In the genomic region with DNA sequence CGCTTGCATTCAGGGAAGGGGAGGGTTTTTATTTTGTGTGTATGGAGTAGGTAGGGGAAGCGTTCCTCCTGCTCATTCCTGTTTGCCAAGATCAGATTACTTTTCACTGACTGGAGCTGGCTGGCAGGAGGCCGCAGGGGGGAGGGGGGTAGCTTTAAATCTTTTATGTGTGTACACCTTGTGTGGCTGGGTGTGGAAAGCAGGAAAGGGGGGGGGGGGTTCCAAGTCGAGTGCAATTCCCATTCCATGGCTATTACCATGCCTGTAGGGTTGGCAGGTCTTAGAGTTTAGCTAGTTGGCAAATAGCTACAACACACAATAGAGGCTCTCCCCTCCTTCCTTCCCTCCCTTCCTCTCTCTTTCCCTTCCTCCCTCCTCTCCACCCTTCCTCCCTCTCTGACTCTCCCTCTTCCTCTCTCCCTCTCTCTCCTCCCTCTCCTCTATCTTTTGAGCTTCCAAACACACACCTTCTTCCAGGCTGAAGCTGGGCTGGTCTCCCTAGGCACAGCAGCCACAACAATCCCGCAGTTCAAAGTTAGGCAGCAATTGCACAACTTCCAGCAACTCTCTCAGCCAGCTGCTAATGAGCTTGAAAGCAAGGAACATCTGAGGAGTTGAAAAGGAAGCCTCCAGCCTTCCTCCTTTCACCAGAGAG, we compare ENCODE assay signal across 9 mouse cellular contexts. TPM values are rescaled to one million over a fixed set of nuclear protein-coding genes. Genes with fewer than 3 reads are reported as not detected.
DNase-seq lines count a peak whose midpoint lies in the region; ATAC-seq and TF ChIP-seq lines count a peak whose summit lies in the region.
"Had no signal": no experiment of that assay in that cellular context is flagged by ENCODE, and none has a peak within 500 bp of the region (broad histone marks: within the 10 kb centered on the region; RNA-seq: fewer than 3 reads in every experiment).

A gene (plus strand): TSS at position 416 of the 655 bp plus-strand sequence.

- TF ChIP-seq CTCF in left cerebral cortex, adult 2 months (IDR thresholded peaks at IDR 0.05) = no peak

- no peak for DNase-seq in left cerebral cortex, adult 2 months (ENCODE audit: extremely low spot score in 1 of 2, low spot score in 2 of 2)
- no peak for DNase-seq in left cerebral cortex, postnatal 36 days (ENCODE audit: low spot score in 2 of 2)
- peak; percentile 33 to 44 for DNase-seq in heart, adult 9 months (ENCODE audit: low spot score in 2 of 2)
- peak; percentile 58 for DNase-seq in kidney, adult 18-20 months
- peak; percentile 37 for DNase-seq in ovary, postnatal 36 days (ENCODE audit: low spot score)
- DNase-seq in left cerebral cortex, adult 9 months (ENCODE audit: low spot score in 2 of 2) = no peak

- H3K27ac ChIP-seq in left cerebral cortex, adult 2 months = peak within 1 kb of the TSS; percentile 44
- peak within 1 kb of the TSS; percentile 72 for H3K27ac ChIP-seq in lung, embryonic 16.5 days (ENCODE audit: low read length)

- H3K36me3 ChIP-seq in lung, embryonic 16.5 days (ENCODE audit: control insufficient read depth, insufficient read depth, low read length) = no peaks in the 10 kb centered on the region

- H3K27me3 ChIP-seq in lung, embryonic 16.5 days (ENCODE audit: control insufficient read depth, insufficient read depth, low read depth, low read length) = no peaks in the 10 kb centered on the region
- H3K27me3 ChIP-seq: CH12.LX had no signal

- H3K4me2 ChIP-seq in lung, embryonic 16.5 days (ENCODE audit: low read depth, low read length) = peak within 1 kb of the TSS; percentile 18

- WGBS in lung, embryonic 16.5 days = 7% methylated on average over 5 of the region's 5 CpGs

- intact Hi-C loops in left cerebral cortex, adult 2 months (cut with DNase I) = no loop called here
- intact Hi-C loops in left cerebral cortex, postnatal 36 days (cut with DNase I) = no loop called here

- peak within 1 kb of the TSS; percentile 63 for H3K9ac ChIP-seq in lung, embryonic 16.5 days (ENCODE audit: low read length)

- no peaks in the 10 kb centered on the region for H3K4me1 ChIP-seq in lung, embryonic 16.5 days (replicated peaks; ENCODE audit: control insufficient read depth, insufficient read depth, low read length)

- H3K9me3 ChIP-seq in lung, embryonic 16.5 days (ENCODE audit: control insufficient read depth, low read length) = no peaks in the 10 kb centered on the region

- peak within 1 kb of the TSS; percentile 23 for H3K4me3 ChIP-seq in left cerebral cortex, adult 2 months
- peak within 1 kb of the TSS; percentile 37 for H3K4me3 ChIP-seq in lung, embryonic 16.5 days (ENCODE audit: low read length)

- peak; percentile 92 for ATAC-seq in lung, embryonic 16.5 days (ENCODE audit: low read depth)
- ATAC-seq in erythroblast, adult 5-6 weeks (replicated peaks; ENCODE audit: low FRiP score, poor library complexity, severe bottlenecking) = no peak

RNA-seq across cellular contexts. Expression of the gene that starts here (rescaled TPM):
- 1 to 10 TPM; 1.2 to 2.5 TPM for total RNA-seq in left cerebral cortex, adult 2 months (2021)
- 1 to 10 TPM; 2.3 TPM for total RNA-seq in left cerebral cortex, postnatal 36 days (2021)
- 5.7 and 6.7 TPM in 2 replicates for polyA plus RNA-seq in lung, embryonic 16.5 days (2015; fragmentation: Nextera tagmentation; extraction: Ambion mirVana)
- total RNA-seq in erythroblast, adult 5-6 weeks (2015; ENCODE audit: low replicate concordance) = not detected in 2 replicates
- total RNA-seq in erythroblast, adult 5-6 weeks (2017; ENCODE audit: low replicate concordance) = not detected in 2 replicates
- total RNA-seq: CH12.LX had no signal

Comparison
In these comparisons a context has a peak if more than half of its experiments do, and no peak if none do; other contexts are left out.
1. DNase-seq: peak in heart, adult 9 months (2 of 2), kidney, adult 18-20 months (single experiment) and ovary, postnatal 36 days (single experiment); none in left cerebral cortex, adult 2 months (0 of 2), left cerebral cortex, postnatal 36 days (0 of 2) and left cerebral cortex, adult 9 months (0 of 2).